Mouse (Mus musculus) ovary, postnatal 14 days (tissue): ENCODE data around the gene Slc7a14.

Experiments used
- DNase-seq: peaks from one replicate; pipeline ENCODE4 v3.0.0; 2022; ENCODE audit warnings: low spot score

The Slc7a14 gene

DNA sequence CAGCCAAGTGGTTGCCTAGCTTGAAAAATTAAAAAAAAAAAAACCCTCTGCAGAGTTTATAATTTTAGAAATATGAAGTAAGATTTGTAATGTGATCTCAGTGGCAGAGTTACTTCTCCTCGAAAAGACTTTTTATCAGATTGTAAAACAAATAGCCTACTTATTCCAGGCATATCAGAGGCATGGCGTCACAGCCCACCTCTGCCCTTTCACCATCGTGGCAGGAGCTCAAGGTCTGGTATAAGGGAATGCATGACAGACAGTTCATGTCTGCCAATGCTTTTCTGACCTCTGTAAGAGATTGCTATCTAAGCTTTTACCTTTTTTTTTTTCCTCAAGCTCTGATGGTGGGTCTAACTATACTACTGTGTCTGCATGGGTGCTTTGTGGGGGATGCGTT, 102.1 kb downstream of the Slc7a14 start:
- no peak for DNase-seq

DNA sequence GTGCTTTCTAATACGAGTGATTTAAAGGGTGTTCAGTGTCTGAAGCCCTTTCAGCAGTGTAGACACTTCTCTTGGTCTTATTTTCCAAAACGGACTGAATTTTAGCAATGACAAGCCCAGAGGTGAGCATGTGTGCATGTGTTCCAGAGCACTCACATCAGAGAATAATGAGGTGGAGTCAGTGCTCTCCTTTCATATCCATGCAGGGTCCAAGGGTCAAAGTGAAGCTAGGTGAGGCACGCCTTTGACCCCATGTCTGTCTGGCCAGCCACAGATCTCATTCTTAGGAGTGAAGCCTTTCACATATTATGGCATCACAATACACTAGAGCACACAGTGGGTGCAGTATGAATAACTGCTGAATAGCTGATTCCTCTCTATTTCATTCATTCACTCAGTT, 105.0 kb downstream of the Slc7a14 start:
- no peak for DNase-seq

DNA sequence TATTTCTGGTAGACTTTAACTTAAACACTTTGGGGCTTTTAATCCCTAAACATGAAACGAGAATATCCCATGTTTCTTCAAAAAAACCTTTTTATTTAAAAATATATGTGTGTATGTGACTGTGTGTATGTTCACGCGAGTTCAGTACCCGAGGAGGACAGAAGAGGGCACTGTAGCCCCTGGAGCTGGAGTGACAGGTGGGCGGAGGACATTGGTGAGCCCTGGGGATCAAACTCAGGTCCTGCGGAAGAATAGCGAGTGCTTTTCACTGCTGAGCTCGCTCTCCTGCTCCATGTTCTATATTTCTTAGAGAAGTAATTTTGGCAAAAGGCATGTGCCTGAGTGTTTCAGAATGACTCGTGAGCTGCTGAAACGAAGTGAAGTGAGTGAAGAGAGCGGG, 106.2 kb downstream of the Slc7a14 start:
- DNase-seq: no peak

DNA sequence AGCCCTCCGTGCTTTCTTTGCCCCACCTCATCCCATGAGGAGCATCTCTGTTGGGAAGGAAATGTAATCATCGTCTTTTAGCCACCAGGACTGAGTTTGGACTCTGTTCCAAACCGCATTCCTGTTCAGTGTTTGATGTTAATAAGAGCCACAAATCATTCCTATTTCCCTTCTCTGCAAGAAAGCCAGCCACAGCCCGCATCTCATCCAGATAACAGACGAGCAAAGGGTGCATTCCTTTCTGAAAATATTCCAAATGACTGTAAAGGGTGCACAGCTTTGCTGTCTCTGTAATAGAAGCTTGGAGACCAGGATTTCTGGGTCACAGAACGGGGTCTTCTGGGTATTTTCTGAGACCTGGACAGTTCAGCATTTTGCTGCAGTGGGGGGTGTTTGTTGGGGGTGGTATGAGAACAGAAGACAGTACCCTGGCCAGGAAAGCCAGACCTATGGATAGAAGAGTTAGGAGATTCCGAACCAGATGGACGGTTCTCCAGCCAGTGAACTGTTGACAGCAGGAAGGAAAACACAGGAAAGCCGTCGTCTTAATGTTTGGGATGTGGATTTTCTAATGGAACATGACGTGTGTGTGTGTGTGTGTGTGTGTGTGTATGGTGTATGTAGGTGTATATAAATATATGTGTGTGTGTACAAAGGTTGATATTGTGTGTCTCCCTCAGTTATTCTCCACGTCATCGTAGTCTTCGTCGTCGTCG, 110.9 kb downstream of the Slc7a14 start:
- DNase-seq: no peak

DNA sequence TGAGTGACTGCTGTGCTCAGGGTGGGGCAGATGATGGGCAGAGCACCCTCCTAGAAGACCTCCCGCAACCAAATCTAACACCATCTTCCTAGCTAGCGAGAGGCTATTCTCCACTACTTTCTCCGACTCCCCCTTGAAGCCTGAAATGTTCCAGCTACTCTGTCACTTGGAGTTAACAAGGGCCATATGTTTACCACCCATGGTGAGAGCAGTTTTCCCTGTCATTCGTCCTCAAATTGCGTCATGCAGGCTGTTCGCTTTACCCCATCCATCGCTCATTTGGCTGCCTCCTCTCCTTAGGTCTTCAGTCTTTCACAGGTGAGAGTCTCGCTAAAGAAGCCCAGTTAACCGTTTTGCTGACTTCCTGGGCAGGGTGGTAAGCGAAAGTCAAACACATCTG, 118.8 kb downstream of the Slc7a14 start:
- no peak for DNase-seq

DNA sequence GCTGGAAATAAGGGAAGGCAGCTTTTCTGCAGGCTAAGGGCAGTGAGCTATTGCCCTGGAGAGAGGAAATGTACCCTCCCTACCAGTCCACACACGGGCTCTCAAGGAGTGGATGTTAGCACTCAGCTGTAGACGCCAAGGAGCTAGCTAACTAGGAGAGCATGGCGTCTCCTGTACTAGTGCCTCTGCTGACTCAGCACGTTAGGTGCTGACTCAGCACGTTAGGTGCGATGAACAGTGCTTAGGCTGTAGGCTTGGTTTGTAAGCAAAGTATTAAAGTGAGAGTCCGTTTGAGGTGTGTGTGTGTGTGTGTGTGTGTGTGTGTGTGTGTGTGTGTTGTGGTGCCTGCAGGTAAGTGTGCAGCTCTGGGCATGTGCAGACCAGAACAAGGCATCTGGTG, 119.8 kb downstream of the Slc7a14 start:
- no peak for DNase-seq

DNA sequence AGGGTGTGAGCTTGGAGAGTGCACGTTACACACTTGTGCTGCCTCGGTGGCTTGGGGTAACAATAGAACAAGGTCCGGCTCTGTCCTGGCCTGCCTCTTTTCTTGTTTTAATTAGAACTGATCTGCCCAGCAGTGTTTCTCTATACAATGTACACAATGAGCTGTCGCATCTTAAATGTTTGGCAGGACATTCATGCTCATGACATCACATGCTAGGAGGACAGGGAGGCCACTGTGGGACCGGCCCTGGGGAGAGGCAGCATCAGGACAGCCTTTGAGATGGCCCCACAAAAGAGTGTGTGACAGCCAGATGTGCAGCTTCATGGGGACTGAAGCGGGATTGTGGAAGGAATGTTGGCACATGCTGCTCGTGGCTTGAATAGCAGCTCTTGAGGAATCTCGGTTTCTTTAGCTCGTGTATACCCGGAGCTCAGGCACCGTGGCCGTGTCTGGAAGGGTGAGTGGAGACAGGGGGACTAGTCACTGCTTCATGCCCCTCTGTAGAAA, 143.8 kb downstream of the Slc7a14 start:
- no peak for DNase-seq

DNA sequence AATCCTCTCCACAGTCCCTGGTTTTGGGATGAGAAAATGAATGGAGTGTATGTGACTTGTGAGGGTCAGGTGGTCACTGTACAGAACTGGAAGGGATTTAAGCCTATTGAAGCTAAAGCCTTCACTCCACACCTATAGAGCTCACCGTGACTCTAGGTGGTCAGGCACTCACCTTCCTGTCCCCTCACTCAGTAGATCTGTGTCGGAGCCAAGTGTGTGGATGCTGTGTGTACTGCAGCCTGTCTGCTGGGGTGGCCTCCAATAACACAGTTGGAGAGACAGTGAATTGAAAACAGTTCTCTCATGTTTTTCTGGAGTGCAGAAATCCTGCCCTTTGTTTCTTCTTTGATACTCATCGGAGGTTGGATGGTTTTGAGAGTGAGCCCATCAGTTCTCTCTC, 144.4 kb downstream of the Slc7a14 start:
- DNase-seq: no peak

DNA sequence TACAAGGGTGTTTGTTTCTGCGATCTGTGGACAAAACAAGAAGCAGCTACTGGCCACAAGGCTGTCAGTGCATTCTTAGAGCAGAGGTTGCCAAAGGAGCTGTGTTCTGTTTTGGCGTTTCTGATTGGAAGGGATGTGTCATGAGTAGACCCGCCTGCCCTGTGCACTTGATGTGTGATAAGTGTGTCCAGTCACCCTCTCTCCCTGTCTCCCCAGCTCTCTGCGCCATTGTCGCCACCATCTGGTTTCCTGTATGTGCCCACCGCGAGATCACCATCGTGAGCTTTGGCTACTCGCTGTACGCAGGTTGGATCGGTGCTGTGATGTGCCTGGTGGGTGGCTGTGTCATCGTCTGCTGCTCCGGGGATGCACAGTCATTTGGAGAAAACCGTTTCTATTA, 147.3 kb downstream of the Slc7a14 start:
- no peak for DNase-seq

DNA sequence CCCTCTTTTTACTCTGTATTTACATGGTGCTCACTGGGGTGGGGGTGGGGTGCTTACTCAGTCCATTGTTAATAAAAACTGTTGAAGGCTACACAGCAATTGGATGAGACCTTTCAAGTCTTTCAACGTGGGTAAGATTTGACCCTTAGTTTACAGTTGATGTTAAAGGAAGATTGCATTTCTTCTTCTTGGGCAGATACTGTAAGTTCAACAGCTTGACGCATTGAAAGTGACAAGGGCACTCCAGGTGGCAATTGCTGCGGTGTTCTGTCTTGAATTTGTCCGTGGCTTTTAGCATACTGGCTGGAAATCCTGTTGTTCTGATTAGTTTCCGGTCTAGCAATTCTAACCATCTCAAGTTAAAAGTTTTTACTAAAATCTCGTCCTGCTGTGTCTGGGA, 148.8 kb downstream of the Slc7a14 start:
- DNase-seq: no peak

DNA sequence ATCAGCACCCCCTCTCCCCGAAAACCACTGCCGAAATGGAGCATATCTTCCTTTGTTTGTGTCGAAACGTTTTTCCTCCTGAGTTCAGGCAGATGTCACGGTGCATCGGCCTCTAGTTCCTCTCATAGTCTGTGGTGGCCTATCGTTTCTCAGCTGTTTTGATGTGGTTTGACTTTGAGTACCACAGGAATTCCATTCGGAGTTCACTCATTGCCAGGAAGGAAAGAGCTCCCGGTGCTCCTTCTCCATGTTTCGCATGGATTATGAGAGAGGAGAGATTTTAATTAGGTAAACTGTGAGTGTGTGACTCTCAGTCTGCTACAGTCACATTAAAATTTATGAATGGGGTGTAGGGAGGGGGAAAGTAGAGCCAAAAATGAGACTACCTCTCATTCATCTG, 150.1 kb downstream of the Slc7a14 start:
- DNase-seq: no peak

DNA sequence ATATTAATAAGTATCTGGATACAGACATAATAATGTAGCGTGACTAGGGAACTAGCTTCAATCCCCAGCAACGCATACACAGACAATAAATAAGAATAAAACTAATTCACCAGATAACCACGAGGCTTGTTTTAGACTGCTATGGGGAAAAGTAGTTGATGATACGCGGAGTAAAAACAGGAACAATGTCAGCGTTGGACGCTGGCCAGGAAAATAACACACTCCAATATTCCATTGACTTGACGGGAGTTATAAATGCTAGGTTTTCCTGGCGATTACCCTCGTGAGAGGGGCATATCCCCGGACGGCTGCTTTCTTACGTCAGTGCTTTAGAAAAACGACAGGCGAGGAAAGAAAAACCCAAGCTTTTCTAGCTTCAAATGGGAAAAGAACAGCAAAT, 152.4 kb downstream of the Slc7a14 start:
- no peak for DNase-seq

DNA sequence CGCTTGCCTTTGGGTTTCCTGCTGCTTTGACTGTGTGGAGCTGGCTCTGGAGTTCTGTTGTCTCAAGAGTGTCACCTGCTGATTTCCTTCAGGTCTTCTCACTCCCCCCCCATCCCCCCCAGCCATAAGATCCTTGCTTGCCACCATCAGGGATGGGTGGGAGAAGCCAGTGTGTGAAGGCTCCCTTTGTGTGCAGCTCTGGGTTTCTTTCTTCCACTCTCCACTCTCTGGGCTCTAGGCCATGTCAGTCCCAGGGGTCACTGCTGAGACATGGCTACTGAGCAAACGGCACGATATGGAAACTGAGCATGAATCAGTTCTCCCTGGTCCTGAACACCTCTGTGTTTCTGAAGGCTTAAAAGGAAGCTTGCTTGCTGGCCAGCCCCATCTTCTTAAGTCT, 154.1 kb downstream of the Slc7a14 start:
- no peak for DNase-seq
